7 mouse cellular contexts compared by ENCODE assay signal in genomic region chr17:8372286-8373046, GRCm38 (mm10). TPM values are rescaled to one million over a fixed set of nuclear protein-coding genes. Genes with fewer than 3 reads are reported as not detected.
DNase-seq lines count a peak whose midpoint lies in the region; ATAC-seq lines count a peak whose summit lies in the region.

No protein-coding gene starts in this region.

- peaks cover 19% of the 10 kb centered on the region for H3K4me1 ChIP-seq in intestine, embryonic 16.5 days (ENCODE audit: control insufficient read depth, insufficient read depth, low read length)
- peaks cover 47% of the 10 kb centered on the region for H3K4me1 ChIP-seq in midbrain, embryonic 11.5 days (ENCODE audit: control insufficient read depth, insufficient read depth, low read length)

- H3K9me3 ChIP-seq in intestine, embryonic 16.5 days (ENCODE audit: control insufficient read depth, low read length): no peaks in the 10 kb centered on the region
- no peaks in the 10 kb centered on the region for H3K9me3 ChIP-seq in midbrain, embryonic 11.5 days (ENCODE audit: control insufficient read depth, low read length)

- no peaks in the 10 kb centered on the region for H3K36me3 ChIP-seq in intestine, embryonic 16.5 days (ENCODE audit: control insufficient read depth, insufficient read depth, low read length)
- H3K36me3 ChIP-seq in midbrain, embryonic 11.5 days (ENCODE audit: control insufficient read depth, insufficient read depth, low read length): no peaks in the 10 kb centered on the region

- H3K4me2 ChIP-seq in intestine, embryonic 16.5 days (ENCODE audit: low read depth, low read length): peak overlapping the region; percentile 58
- H3K4me2 ChIP-seq in midbrain, embryonic 11.5 days: peak overlapping the region; percentile 61

- no peaks in the 10 kb centered on the region for H3K27me3 ChIP-seq in intestine, embryonic 16.5 days (replicated peaks; ENCODE audit: control insufficient read depth, insufficient read depth, low read length)
- no peaks in the 10 kb centered on the region for H3K27me3 ChIP-seq in midbrain, embryonic 11.5 days (ENCODE audit: control insufficient read depth, insufficient read depth, low read length)

- WGBS in intestine, embryonic 16.5 days: 4% methylated on average over 18 of the region's 18 CpGs
- 2% methylated on average over 18 of the region's 18 CpGs for WGBS in midbrain, embryonic 11.5 days

- H3K9ac ChIP-seq in intestine, embryonic 16.5 days (ENCODE audit: low read depth, low read length): peak overlapping the region; percentile 44; the same call in 1 of the 2 replicates
- peak overlapping the region; percentile 79 for H3K9ac ChIP-seq in midbrain, embryonic 11.5 days (ENCODE audit: low read length)

- DNase-seq in adrenal gland, adult 18-20 months (ENCODE audit: low spot score in 2 of 2): peak; percentile 67 to 72
- DNase-seq in embryo, embryonic 11.5 days (ENCODE audit: low read depth, low spot score): peak; percentile 76
- peak; percentile 64 to 74 for DNase-seq in gastrocnemius, postnatal 4 days (ENCODE audit: low spot score in 2 of 2)
- peak; percentile 66 to 77 for DNase-seq in left cerebral cortex, postnatal 36 days (ENCODE audit: low spot score in 2 of 2)
- DNase-seq in midbrain, embryonic 11.5 days (ENCODE audit: low spot score, missing footprints): peak; percentile 98
- peak; percentile 41 for DNase-seq in skeletal muscle tissue, adult 2 months (ENCODE audit: low read depth, low spot score)

- peak; percentile 42 for ATAC-seq in intestine, embryonic 16.5 days
- peak; percentile 30; the same call in 1 of the 2 replicates for ATAC-seq in midbrain, embryonic 11.5 days (ENCODE audit: low FRiP score)

- H3K27ac ChIP-seq in intestine, embryonic 16.5 days (ENCODE audit: low read length): peak overlapping the region; percentile 81
- peak overlapping the region; percentile 94 for H3K27ac ChIP-seq in midbrain, embryonic 11.5 days (ENCODE audit: low read depth, low read length)

- intact Hi-C loops in left cerebral cortex, postnatal 36 days (cut with DNase I): loop anchor here (2.0 kb wide), 2 partner anchors 56 to 108 kb away; no protein-coding TSS in a partner anchor

- peak overlapping the region; percentile 24 for H3K4me3 ChIP-seq in intestine, embryonic 16.5 days (ENCODE audit: low read length)
- H3K4me3 ChIP-seq in midbrain, embryonic 11.5 days (ENCODE audit: low read depth, low read length): peak overlapping the region; percentile 30

RNA-seq across cellular contexts. Expression of gene T2, which starts 16.7 kb away (rescaled TPM):
- total RNA-seq in adrenal gland, adult 18-20 months (2021): not detected
- not detected for total RNA-seq in gastrocnemius, postnatal 4 days (2021)
- polyA plus RNA-seq in intestine, embryonic 16.5 days (2015; fragmentation: Nextera tagmentation; extraction: Ambion mirVana): 0.22 and 0.24 TPM in 2 replicates
- under 1 TPM; 0.32 to 0.68 TPM for total RNA-seq in left cerebral cortex, postnatal 36 days (2021)
- polyA plus RNA-seq in midbrain, embryonic 11.5 days (2014; fragmentation: Nextera tagmentation; extraction: Ambion mirVana): 0.18 and 0.30 TPM in 2 replicates

RNA-seq across cellular contexts. Expression of gene Prr18, which starts 35.2 kb away (rescaled TPM):
- under 1 TPM; 0.30 to 0.35 TPM for total RNA-seq in adrenal gland, adult 18-20 months (2021)
- total RNA-seq in gastrocnemius, postnatal 4 days (2021): under 1 TPM; 0.12 to 0.18 TPM
- 0.17 and 0.20 TPM in 2 replicates for polyA plus RNA-seq in intestine, embryonic 16.5 days (2015; fragmentation: Nextera tagmentation; extraction: Ambion mirVana)
- total RNA-seq in left cerebral cortex, postnatal 36 days (2021): 10 to 100 TPM; 14.4 to 23.3 TPM
- polyA plus RNA-seq in midbrain, embryonic 11.5 days (2014; fragmentation: Nextera tagmentation; extraction: Ambion mirVana): 0.90 and 1.3 TPM in 2 replicates

Comparison
In these comparisons a context has a peak if more than half of its experiments do, and no peak if none do; other contexts are left out.
1. Peak in every context shown above with its lines: DNase-seq, ATAC-seq, H3K4me3 ChIP-seq and H3K27ac ChIP-seq.
2. DNase-seq: peak in every context shown above with its lines; median percentile 98 in midbrain, embryonic 11.5 days; 76 in embryo, embryonic 11.5 days; 72 in left cerebral cortex, postnatal 36 days; 70 in adrenal gland, adult 18-20 months; 69 in gastrocnemius, postnatal 4 days; 41 in skeletal muscle tissue, adult 2 months.
3. RNA of gene Prr18, which starts 35.2 kb away (total RNA-seq): 14.4 to 23.3 TPM in left cerebral cortex, postnatal 36 days; 0.30 to 0.35 TPM in adrenal gland, adult 18-20 months and 0.12 to 0.18 TPM in gastrocnemius, postnatal 4 days; every median in the first group is over 10 times any median in the second.